In genomic region chr15:67313648-67314047, GRCm38 (mm10) we compare ENCODE assay signal across 19 mouse cellular contexts.
"Had no signal": no experiment of that assay in that cellular context is flagged by ENCODE, and none has a peak within 500 bp of the region (broad histone marks: within the 10 kb centered on the region; RNA-seq: fewer than 3 reads in every experiment).

No protein-coding gene starts in this region.

- H3K27me3 ChIP-seq: kidney, embryonic 15.5 days; liver, embryonic 13.5 days; midbrain, embryonic 12.5 days; midbrain, embryonic 15.5 days; neural tube, embryonic 12.5 days; neural tube, embryonic 15.5 days had no signal

- H3K27ac ChIP-seq: kidney, embryonic 15.5 days; left cerebral cortex, adult 2 months; liver, embryonic 13.5 days; macrophage; midbrain, embryonic 12.5 days; midbrain, embryonic 15.5 days; neural tube, embryonic 12.5 days; neural tube, embryonic 15.5 days had no signal

- H3K4me2 ChIP-seq: kidney, embryonic 15.5 days; liver, embryonic 13.5 days; midbrain, embryonic 12.5 days; midbrain, embryonic 15.5 days; neural tube, embryonic 12.5 days; neural tube, embryonic 15.5 days had no signal

- H3K9ac ChIP-seq: kidney, embryonic 15.5 days; liver, embryonic 13.5 days; midbrain, embryonic 12.5 days; midbrain, embryonic 15.5 days; neural tube, embryonic 12.5 days; neural tube, embryonic 15.5 days had no signal

- DNase-seq: kidney, adult 8-10 months; kidney, postnatal 10 days; kidney, postnatal 36 days; layer of hippocampus, postnatal 36 days; liver, embryonic 13.5 days; retina, postnatal 1 day; right cerebral cortex, postnatal 25 days; spleen, adult 18-20 months; thymus, adult 2 months; thymus, postnatal 14 days; thymus, postnatal 4 days had no signal

- H3K9me3 ChIP-seq: kidney, embryonic 15.5 days; liver, embryonic 13.5 days; midbrain, embryonic 12.5 days; midbrain, embryonic 15.5 days; neural tube, embryonic 12.5 days; neural tube, embryonic 15.5 days had no signal

- H3K4me3 ChIP-seq: kidney, embryonic 15.5 days; left cerebral cortex, adult 2 months; liver, embryonic 13.5 days; midbrain, embryonic 12.5 days; midbrain, embryonic 15.5 days; neural tube, embryonic 12.5 days; neural tube, embryonic 15.5 days had no signal

- H3K4me1 ChIP-seq: kidney, embryonic 15.5 days; liver, embryonic 13.5 days; midbrain, embryonic 12.5 days; midbrain, embryonic 15.5 days; neural tube, embryonic 12.5 days; neural tube, embryonic 15.5 days had no signal

- ATAC-seq: intestine, embryonic 16.5 days; midbrain, embryonic 15.5 days had no signal

- H3K36me3 ChIP-seq: kidney, embryonic 15.5 days; liver, embryonic 13.5 days; midbrain, embryonic 12.5 days; midbrain, embryonic 15.5 days; neural tube, embryonic 12.5 days; neural tube, embryonic 15.5 days had no signal
